Mouse (Mus musculus): ENCODE data around the gene Gm21822.
"Not testable (repeated sequence)": the region's sequence is repeated elsewhere in the genome, so short reads cannot be mapped to it uniquely, and the experiment has no call there.

Gm21822 gene

DNA sequence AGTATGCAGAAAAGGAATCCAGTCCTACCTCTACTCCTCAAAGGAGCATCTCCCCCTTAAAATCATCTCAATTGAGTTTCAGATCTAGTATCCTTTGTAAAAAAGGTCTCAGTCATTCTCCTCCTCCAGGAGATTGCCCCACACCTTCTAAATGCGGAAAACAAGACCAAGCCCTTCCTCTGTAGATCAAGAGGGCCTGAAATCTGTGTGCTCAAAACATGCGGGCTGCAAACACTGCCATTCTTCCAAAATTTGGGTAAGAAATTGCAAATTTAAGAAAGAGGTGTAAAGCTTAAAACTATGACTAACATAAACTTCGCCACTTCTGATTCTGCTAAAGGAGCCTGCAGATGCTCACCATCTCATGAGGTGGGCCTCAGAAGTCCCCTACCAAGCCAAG is at the start of gene Gm21822:
TSS of gene Gm21822 (plus strand) at position 301 of the 400 bp plus-strand sequence.
- not testable (repeated sequence) for DNase-seq (ENCODE audit: low read depth, low spot score)

All from 3T3-L1 (cell line).